Mouse (Mus musculus): ENCODE measurements around the gene Ip6k2. TPM values are rescaled to one million over a fixed set of nuclear protein-coding genes. Genes with fewer than 3 reads are reported as not detected.

Gene Ip6k2
- polyA plus RNA-seq (2014; fragmentation: Nextera tagmentation; extraction: Ambion mirVana) = 268 and 320 TPM in 2 replicates

DNA sequence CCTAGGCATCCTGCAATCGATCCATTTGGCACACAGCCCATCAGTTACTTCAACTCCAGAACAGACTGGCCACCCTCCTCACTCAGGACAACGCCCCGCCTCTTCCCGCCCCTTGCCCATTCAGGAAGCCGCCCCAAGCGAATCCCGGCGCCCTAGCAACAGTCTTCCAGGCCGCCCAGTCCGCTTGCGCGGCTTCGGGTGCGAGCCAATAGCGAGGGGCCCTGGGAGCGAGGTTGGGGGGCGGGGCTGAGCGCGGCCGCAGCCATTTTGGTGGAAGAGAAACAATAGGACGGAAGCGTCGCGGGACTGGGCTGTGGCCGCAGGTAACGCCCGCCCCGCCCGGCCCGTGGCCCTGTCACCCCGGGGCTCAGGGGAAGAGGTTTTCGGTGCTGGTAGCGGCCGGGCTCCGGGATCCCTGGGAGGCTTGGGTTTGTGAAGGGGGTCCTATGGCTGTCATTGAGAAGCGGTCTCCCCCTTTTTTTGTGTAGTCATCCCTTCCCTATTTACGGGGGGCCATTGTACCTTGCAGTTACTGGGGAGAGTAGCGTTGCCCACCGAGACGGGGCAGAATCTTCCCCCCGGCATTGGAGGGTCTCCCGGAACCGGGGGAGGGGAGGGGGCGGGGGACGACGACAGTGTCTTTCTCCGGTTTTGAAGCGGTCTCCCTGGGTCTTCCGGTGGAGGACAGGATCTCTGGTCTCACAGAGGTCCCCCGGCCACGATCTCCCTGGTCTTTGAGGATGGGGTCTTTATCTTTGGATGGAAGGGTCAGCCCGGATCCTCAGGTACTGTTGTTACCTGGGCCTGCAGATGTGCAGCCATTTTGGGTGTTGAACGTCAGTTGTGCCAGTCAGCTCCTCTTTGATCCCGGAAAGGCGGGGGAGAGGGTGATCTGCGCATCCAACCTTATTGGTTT is at the start of gene Ip6k2:
TSS of gene Ip6k2 (plus strand) at position 249 of the 916 bp plus-strand sequence.
- peak within 1 kb of the TSS; percentile 83 for H3K4me3 ChIP-seq (ENCODE audit: low read depth, low read length)
- peak within 1 kb of the TSS; percentile 99 for H3K9ac ChIP-seq (replicated peaks; ENCODE audit: low read depth, low read length)
- H3K27me3 ChIP-seq (ENCODE audit: control insufficient read depth, insufficient read depth, low read length) = no peaks in the 10 kb centered on the region
- 0 out of 2 replicates have a peak, but pooled peaks cover 2% of the 10 kb centered on the region for H3K36me3 ChIP-seq (ENCODE audit: control insufficient read depth, insufficient read depth, low read length)
- H3K4me2 ChIP-seq (ENCODE audit: low read depth, low read length) = peak within 1 kb of the TSS; percentile 91
- WGBS = under 1% methylated on average over 56 of the region's 56 CpGs
- H3K27ac ChIP-seq (ENCODE audit: low read depth, low read length) = peak within 1 kb of the TSS; percentile 99
- peak; percentile 98 for ATAC-seq (ENCODE audit: low read depth)
- peaks cover 37% of the 10 kb centered on the region for H3K4me1 ChIP-seq (ENCODE audit: control insufficient read depth, insufficient read depth, low read length)
- H3K9me3 ChIP-seq (ENCODE audit: control insufficient read depth, low read length) = no peaks in the 10 kb centered on the region

DNA sequence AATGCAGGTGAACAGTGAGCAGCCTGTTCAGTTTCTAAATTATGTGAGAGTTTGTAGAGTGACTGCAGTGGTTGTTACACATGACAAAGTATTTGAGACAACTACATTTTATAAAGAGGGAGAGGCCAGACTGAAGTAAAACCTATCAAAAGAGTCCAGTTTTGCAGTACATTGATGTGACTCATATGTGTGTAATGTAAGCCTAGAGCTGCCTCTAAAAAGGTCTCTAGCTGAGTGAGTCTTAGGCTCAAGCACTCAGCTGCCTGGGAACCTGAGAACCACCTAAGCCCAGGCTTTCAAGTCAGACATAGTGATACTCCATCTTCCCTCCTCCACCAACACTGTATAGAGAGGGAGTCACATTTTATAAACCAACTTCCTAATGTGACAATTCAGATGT is 49.0 kb upstream of the Ip6k2 start:
- Histone ChIP-seq H3K27ac (ENCODE audit: low read depth, low read length) (no peak overlapping the region), H3K4me2 (ENCODE audit: low read depth, low read length) (no peak overlapping the region), H3K27me3 (ENCODE audit: control insufficient read depth, insufficient read depth, low read length) (no peaks in the 10 kb centered on the region), H3K4me1 (ENCODE audit: control insufficient read depth, insufficient read depth, low read length) (no peaks in the 10 kb centered on the region), H3K36me3 (ENCODE audit: control insufficient read depth, insufficient read depth, low read length) (peaks cover 12% of the 10 kb centered on the region), H3K9ac (replicated peaks; ENCODE audit: low read depth, low read length) (no peak overlapping the region), H3K4me3 (ENCODE audit: low read depth, low read length) (no peak overlapping the region), H3K9me3 (ENCODE audit: control insufficient read depth, low read length) (no peaks in the 10 kb centered on the region)
- ATAC-seq (ENCODE audit: low read depth) = no peak

DNA sequence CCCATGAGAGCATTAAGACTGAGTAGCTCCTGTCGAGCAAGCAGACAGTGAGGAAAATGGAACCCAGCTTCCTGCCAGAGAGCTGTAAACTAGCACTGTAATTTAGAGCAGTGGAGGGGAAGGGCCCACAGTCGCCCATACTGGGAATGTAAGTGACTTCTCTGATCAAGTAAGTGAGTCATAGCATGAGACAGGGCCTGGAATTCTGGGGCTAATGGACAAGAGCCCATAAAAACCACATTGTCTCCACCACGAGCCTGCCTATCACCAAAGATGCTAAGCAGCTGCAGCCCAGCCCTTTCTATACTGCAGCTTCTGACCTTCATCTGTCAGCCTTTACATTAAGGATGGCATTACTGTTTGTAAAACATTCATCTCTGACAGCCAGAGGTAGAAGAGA is 44.4 kb upstream of the Ip6k2 start:
- no peak overlapping the region for H3K27ac ChIP-seq (ENCODE audit: low read depth, low read length)
- ATAC-seq (ENCODE audit: low read depth) = no peak
- H3K4me1 ChIP-seq (ENCODE audit: control insufficient read depth, insufficient read depth, low read length) = no peaks in the 10 kb centered on the region
- no peaks in the 10 kb centered on the region for H3K27me3 ChIP-seq (ENCODE audit: control insufficient read depth, insufficient read depth, low read length)
- H3K36me3 ChIP-seq (ENCODE audit: control insufficient read depth, insufficient read depth, low read length) = peaks cover 17% of the 10 kb centered on the region
- H3K9ac ChIP-seq (replicated peaks; ENCODE audit: low read depth, low read length) = no peak overlapping the region
- 18% methylated on average over 3 of the region's 3 CpGs for WGBS
- H3K9me3 ChIP-seq (ENCODE audit: control insufficient read depth, low read length) = no peaks in the 10 kb centered on the region
- H3K4me2 ChIP-seq (ENCODE audit: low read depth, low read length) = no peak overlapping the region
- no peak overlapping the region for H3K4me3 ChIP-seq (ENCODE audit: low read depth, low read length)

DNA sequence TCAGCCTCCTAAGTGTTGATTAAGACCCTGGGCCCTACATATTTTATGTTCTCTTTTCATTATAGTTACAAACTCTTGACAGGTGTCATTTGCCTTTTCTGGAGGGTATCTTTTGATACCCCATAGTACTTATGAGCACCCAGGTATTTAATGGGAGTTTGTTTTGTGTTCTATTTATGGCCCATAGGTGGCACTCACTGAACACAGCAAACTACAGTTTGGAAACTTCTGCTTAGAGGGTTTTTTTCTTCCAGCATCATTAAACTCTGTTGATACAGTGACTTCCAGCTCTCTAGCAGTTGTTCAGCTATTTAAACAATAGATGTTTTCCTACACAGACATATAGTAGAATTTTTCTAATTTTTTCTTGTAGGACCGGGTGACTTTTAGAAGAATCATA is 43.5 kb upstream of the Ip6k2 start:
- H3K9ac ChIP-seq (replicated peaks; ENCODE audit: low read depth, low read length) = no peak overlapping the region
- no peak for ATAC-seq (ENCODE audit: low read depth)
- no peaks in the 10 kb centered on the region for H3K27me3 ChIP-seq (ENCODE audit: control insufficient read depth, insufficient read depth, low read length)
- H3K4me1 ChIP-seq (ENCODE audit: control insufficient read depth, insufficient read depth, low read length) = no peaks in the 10 kb centered on the region
- H3K9me3 ChIP-seq (ENCODE audit: control insufficient read depth, low read length) = no peaks in the 10 kb centered on the region
- 93% methylated on average over 1 of the region's 1 CpGs for WGBS
- H3K36me3 ChIP-seq (ENCODE audit: control insufficient read depth, insufficient read depth, low read length) = peaks cover 16% of the 10 kb centered on the region
- no peak overlapping the region for H3K4me2 ChIP-seq (ENCODE audit: low read depth, low read length)
- H3K27ac ChIP-seq (ENCODE audit: low read depth, low read length) = no peak overlapping the region
- H3K4me3 ChIP-seq (ENCODE audit: low read depth, low read length) = no peak overlapping the region

DNA sequence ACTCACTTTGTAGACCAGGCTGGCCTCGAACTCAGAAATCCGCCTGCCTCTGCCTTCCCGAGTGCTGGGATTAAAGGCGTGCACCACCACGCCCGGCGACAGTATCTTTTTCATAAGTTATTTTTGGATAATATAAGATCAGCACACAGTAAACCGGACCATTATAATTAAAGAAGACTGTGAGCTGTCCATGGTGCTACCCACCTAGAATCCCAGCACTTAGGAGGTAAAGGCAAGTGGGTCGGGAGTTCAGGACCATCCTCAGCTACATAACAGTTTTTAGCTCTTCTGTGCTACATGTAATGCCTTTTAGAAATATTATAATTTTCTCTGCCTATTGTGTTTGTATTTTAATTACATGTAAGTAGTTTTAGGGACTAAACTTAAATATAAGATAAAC is 41.5 kb upstream of the Ip6k2 start:
- Histone ChIP-seq H3K36me3 (ENCODE audit: control insufficient read depth, insufficient read depth, low read length) (peaks cover 23% of the 10 kb centered on the region), H3K27ac (ENCODE audit: low read depth, low read length) (no peak overlapping the region), H3K9me3 (ENCODE audit: control insufficient read depth, low read length) (no peaks in the 10 kb centered on the region), H3K4me3 (ENCODE audit: low read depth, low read length) (no peak overlapping the region), H3K4me2 (ENCODE audit: low read depth, low read length) (no peak overlapping the region), H3K9ac (replicated peaks; ENCODE audit: low read depth, low read length) (no peak overlapping the region), H3K27me3 (ENCODE audit: control insufficient read depth, insufficient read depth, low read length) (no peaks in the 10 kb centered on the region), H3K4me1 (ENCODE audit: control insufficient read depth, insufficient read depth, low read length) (no peaks in the 10 kb centered on the region)
- ATAC-seq (ENCODE audit: low read depth) = no peak
- 93% methylated on average over 9 of the region's 9 CpGs for WGBS

DNA sequence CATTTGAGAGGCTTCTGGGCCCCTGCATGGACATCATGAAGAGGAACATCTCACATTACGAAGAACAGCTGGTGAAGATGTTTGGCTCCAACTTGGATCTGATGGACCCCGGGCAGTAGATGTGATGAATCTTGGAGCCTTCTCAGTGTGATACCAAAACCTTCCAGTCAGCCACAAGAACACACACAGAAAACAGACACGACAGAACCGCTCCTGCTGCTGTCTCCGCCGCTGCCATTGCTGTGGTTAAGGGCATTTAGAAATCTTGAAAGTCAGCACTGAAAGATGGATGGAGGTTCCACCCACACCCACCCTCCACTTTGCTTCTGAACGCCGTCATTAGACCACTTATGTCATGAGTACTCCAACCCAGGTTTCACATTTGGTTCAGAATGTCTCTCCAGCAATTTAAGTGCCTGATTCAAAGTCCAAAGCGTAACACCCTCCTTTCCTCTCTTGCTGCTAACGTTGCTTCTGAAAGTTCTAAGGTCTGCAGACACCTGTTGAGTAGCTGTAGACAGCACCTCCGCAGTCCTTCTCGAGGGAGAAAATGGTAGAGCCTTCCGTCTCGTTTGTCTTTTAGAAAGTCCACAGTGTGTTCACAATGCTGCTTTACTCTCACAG is 36.6 kb upstream of the Ip6k2 start:
- H3K27ac ChIP-seq (ENCODE audit: low read depth, low read length) = no peak overlapping the region
- ATAC-seq (ENCODE audit: low read depth) = no peak
- H3K4me1 ChIP-seq (ENCODE audit: control insufficient read depth, insufficient read depth, low read length) = no peaks in the 10 kb centered on the region
- H3K9me3 ChIP-seq (ENCODE audit: control insufficient read depth, low read length) = no peaks in the 10 kb centered on the region
- no peak overlapping the region for H3K4me2 ChIP-seq (ENCODE audit: low read depth, low read length)
- no peak overlapping the region for H3K9ac ChIP-seq (replicated peaks; ENCODE audit: low read depth, low read length)
- no peaks in the 10 kb centered on the region for H3K27me3 ChIP-seq (ENCODE audit: control insufficient read depth, insufficient read depth, low read length)
- peaks cover 31% of the 10 kb centered on the region for H3K36me3 ChIP-seq (ENCODE audit: control insufficient read depth, insufficient read depth, low read length)
- 92% methylated on average over 14 of the region's 14 CpGs for WGBS
- H3K4me3 ChIP-seq (ENCODE audit: low read depth, low read length) = no peak overlapping the region

DNA sequence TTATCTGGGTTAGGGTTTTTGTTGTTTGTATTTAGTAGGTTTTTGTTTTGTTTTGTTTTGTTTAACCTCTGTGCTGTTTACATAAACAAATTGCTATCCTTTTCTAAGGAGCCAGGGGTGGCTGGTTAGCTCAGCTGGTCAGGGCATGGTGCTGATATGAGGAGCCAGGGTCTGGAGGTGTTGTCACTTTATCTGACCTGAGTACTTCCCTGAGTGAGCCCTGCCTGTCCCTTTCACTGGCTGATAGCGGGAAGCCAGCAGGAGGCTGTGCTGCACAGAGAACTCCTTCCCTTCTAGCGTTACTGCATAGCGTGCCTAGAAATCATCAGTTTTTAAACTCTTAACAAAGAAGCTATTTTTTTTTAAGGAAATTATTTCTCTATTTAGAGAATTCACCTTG is 35.9 kb upstream of the Ip6k2 start:
- no peak overlapping the region for H3K27ac ChIP-seq (ENCODE audit: low read depth, low read length)
- H3K9me3 ChIP-seq (ENCODE audit: control insufficient read depth, low read length) = no peaks in the 10 kb centered on the region
- H3K4me1 ChIP-seq (ENCODE audit: control insufficient read depth, insufficient read depth, low read length) = no peaks in the 10 kb centered on the region
- no peaks in the 10 kb centered on the region for H3K27me3 ChIP-seq (ENCODE audit: control insufficient read depth, insufficient read depth, low read length)
- no peak overlapping the region for H3K4me2 ChIP-seq (ENCODE audit: low read depth, low read length)
- ATAC-seq (ENCODE audit: low read depth) = no peak
- peaks cover 31% of the 10 kb centered on the region for H3K36me3 ChIP-seq (ENCODE audit: control insufficient read depth, insufficient read depth, low read length)
- no peak overlapping the region for H3K4me3 ChIP-seq (ENCODE audit: low read depth, low read length)
- WGBS = 88% methylated on average over 3 of the region's 3 CpGs
- no peak overlapping the region for H3K9ac ChIP-seq (replicated peaks; ENCODE audit: low read depth, low read length)

DNA sequence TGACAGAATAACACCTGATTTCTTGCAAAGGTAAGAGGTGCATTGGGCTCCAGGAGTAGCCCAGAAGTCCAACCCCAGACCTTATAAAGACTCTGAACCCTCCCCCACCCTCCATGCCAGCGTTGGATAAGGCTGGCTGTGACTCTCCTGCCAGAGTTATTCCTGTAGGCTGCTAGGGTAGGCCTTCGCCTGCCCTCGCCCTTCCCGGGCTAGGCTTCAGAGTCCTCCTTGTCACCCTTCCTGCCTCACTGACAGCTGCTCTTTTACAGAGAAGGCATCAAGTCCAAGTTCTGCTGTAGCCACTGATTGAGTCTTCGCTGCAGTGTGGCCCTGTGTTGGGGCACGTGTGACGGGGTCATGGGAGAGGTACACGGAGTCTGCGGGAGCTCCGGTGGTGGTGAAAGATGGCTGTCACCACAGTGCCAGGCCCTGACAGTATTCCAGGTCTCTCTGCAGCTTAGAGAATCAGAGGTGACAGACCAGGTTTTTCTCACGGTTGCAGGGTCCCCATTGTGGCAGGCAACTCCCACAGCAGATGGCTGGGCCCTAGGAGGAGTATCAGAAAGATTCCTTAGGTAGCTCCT is 34.9 kb upstream of the Ip6k2 start:
- ATAC-seq (ENCODE audit: low read depth) = no peak
- no peak overlapping the region for H3K4me3 ChIP-seq (ENCODE audit: low read depth, low read length)
- no peaks in the 10 kb centered on the region for H3K4me1 ChIP-seq (ENCODE audit: control insufficient read depth, insufficient read depth, low read length)
- no peaks in the 10 kb centered on the region for H3K27me3 ChIP-seq (ENCODE audit: control insufficient read depth, insufficient read depth, low read length)
- 81% methylated on average over 11 of the region's 11 CpGs for WGBS
- H3K9me3 ChIP-seq (ENCODE audit: control insufficient read depth, low read length) = no peaks in the 10 kb centered on the region
- peaks cover 29% of the 10 kb centered on the region for H3K36me3 ChIP-seq (ENCODE audit: control insufficient read depth, insufficient read depth, low read length)
- no peak overlapping the region for H3K9ac ChIP-seq (replicated peaks; ENCODE audit: low read depth, low read length)
- H3K27ac ChIP-seq (ENCODE audit: low read depth, low read length) = no peak overlapping the region
- no peak overlapping the region for H3K4me2 ChIP-seq (ENCODE audit: low read depth, low read length)

DNA sequence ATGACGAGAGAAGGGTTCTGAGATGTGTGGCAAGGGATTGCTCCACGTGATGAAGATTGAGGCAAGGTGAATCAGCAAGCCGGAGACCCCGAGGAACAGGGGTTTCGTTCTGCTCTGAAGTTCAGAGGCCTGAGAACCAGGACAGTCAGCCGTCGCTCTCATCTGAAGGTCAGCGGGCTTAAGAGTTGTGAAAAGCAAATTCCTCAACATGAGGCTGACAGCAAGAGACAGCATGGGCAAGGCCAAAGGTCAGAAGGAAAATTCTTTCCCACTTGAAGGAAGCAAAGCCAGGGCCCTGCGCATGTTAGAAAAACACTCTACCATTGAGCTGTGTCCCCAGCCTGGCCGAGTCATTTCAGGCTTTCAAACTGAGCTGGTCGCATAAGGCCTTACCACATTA is 33.0 kb upstream of the Ip6k2 start:
- Histone ChIP-seq H3K27ac (ENCODE audit: low read depth, low read length) (no peak overlapping the region), H3K9ac (replicated peaks; ENCODE audit: low read depth, low read length) (no peak overlapping the region), H3K4me3 (ENCODE audit: low read depth, low read length) (no peak overlapping the region), H3K9me3 (ENCODE audit: control insufficient read depth, low read length) (no peaks in the 10 kb centered on the region), H3K36me3 (ENCODE audit: control insufficient read depth, insufficient read depth, low read length) (peaks cover 16% of the 10 kb centered on the region), H3K27me3 (ENCODE audit: control insufficient read depth, insufficient read depth, low read length) (no peaks in the 10 kb centered on the region), H3K4me1 (ENCODE audit: control insufficient read depth, insufficient read depth, low read length) (no peaks in the 10 kb centered on the region), H3K4me2 (ENCODE audit: low read depth, low read length) (no peak overlapping the region)
- ATAC-seq (ENCODE audit: low read depth) = no peak
- WGBS = 92% methylated on average over 11 of the region's 11 CpGs

Data from neural tube, embryonic 14.5 days (tissue).